Mouse (Mus musculus) embryonic fibroblast, embryonic 13.5 days (primary cell): ENCODE results near the gene Cct8l1. TPM values are rescaled to one million over a fixed set of nuclear protein-coding genes. Genes with fewer than 3 reads are reported as not detected.

Experiments used
- H3K27ac ChIP-seq: 2 replicates; pipeline ENCODE4 v1.5.1; 2012; ENCODE audit warnings: low read length, control low read depth, inconsistent platforms; ENCODE audit not compliant: insufficient read depth
- H3K4me1 ChIP-seq: 2 replicates; pipeline ENCODE4 v1.6.1; 2011; ENCODE audit warnings: low read length; ENCODE audit not compliant: control insufficient read depth, insufficient read depth
- H3K4me3 ChIP-seq: 2 replicates; pipeline ENCODE4 v1.5.1; 2011; ENCODE audit warnings: mild to moderate bottlenecking, control low read depth, low read length; ENCODE audit not compliant: insufficient read depth
- CTCF ChIP-seq: IDR thresholded peaks from 2 replicates; pipeline ENCODE4 v1.5.1; 2011; ENCODE audit warnings: mild to moderate bottlenecking, control low read depth, low read length, moderate library complexity, borderline replicate concordance; ENCODE audit not compliant: insufficient read depth
- POLR2A ChIP-seq: IDR thresholded peaks from 2 replicates; pipeline ENCODE4 v1.6.1; 2011; ENCODE audit warnings: low read depth, mild to moderate bottlenecking, control low read depth, low read length, moderate library complexity
- polyA plus RNA-seq: library from polyadenylated mRNA; stranded (reverse); fragments of >200 nt; gene quantifications from 2 replicates; pipeline ENCODE4 v1.2.4, GENCODE M21; 2011; ENCODE audit warnings: low read depth; ENCODE audit not compliant: missing spikeins, insufficient read length

The Cct8l1 gene
- polyA plus RNA-seq = not detected in 2 replicates

- TF ChIP-seq POLR2A (no peak), CTCF (no peak)
- no peak within 1 kb of the TSS for H3K4me3 ChIP-seq
- H3K4me1 ChIP-seq = no peaks in the 10 kb centered on the region
- H3K27ac ChIP-seq = no peak within 1 kb of the TSS
Measured at GRCm38 (mm10) chr5:25515767-25516166, at the start of gene Cct8l1. TSS of gene Cct8l1 (plus strand) at chr5:25516067.

GRCm38 (mm10) chr5:25472070-25472469, 43.8 kb upstream of the Cct8l1 start:
- no peak overlapping the region; the same call in 1 of the 2 replicates for H3K27ac ChIP-seq

GRCm38 (mm10) chr5:25475789-25476188, 40.1 kb upstream of the Cct8l1 start:
- Histone ChIP-seq H3K27ac (no peak overlapping the region), H3K4me1 (no peaks in the 10 kb centered on the region), H3K4me3 (no peak overlapping the region)
- TF ChIP-seq POLR2A (no peak), CTCF (no peak)

More at GRCm38 (mm10) chr5:25472070-25472469, 43.8 kb upstream of the Cct8l1 start:
- Histone ChIP-seq H3K4me1 (no peaks in the 10 kb centered on the region), H3K4me3 (peak overlapping the region; percentile 32)
- TF ChIP-seq POLR2A = peak; percentile 42; the same call in 1 of the 2 replicates
- no peak for TF ChIP-seq CTCF

GRCm38 (mm10) chr5:25478863-25479262, 37.0 kb upstream of the Cct8l1 start:
- Histone ChIP-seq H3K27ac (no peak overlapping the region), H3K4me1 (no peaks in the 10 kb centered on the region), H3K4me3 (no peak overlapping the region)
- TF ChIP-seq CTCF (no peak), POLR2A (no peak)

- H3K4me3 ChIP-seq = no peak overlapping the region
- H3K4me1 ChIP-seq = peaks cover 2% of the 10 kb centered on the region; the same call in 1 of the 2 replicates
- no peak overlapping the region for H3K27ac ChIP-seq
- no peak for TF ChIP-seq CTCF
- TF ChIP-seq POLR2A = no peak
Measured at GRCm38 (mm10) chr5:25496652-25497051, 19.2 kb upstream of the Cct8l1 start.

GRCm38 (mm10) chr5:25497369-25497719, 18.5 kb upstream of the Cct8l1 start:
- H3K27ac ChIP-seq = peak overlapping the region; percentile 2; the same call in 1 of the 2 replicates
- no peak for TF ChIP-seq POLR2A
- TF ChIP-seq CTCF = no peak

GRCm38 (mm10) chr5:25497720-25498345, 18.0 kb upstream of the Cct8l1 start:
- peaks cover 2% of the 10 kb centered on the region; the same call in 1 of the 2 replicates for H3K4me1 ChIP-seq
- peak overlapping the region; percentile 99 for H3K4me3 ChIP-seq
- TF ChIP-seq POLR2A = no peak
- TF ChIP-seq CTCF = no peak
- peak overlapping the region; percentile 89; the same call in 1 of the 2 replicates for H3K27ac ChIP-seq

More at GRCm38 (mm10) chr5:25497369-25497719, 18.5 kb upstream of the Cct8l1 start:
- H3K4me3 ChIP-seq = peak overlapping the region; percentile 99
- peaks cover 2% of the 10 kb centered on the region; the same call in 1 of the 2 replicates for H3K4me1 ChIP-seq

- H3K4me3 ChIP-seq = peak within 1 kb of the TSS; percentile 99
- H3K4me1 ChIP-seq = peaks cover 2% of the 10 kb centered on the region; the same call in 1 of the 2 replicates
- peak within 1 kb of the TSS; percentile 97 for H3K27ac ChIP-seq
- TF ChIP-seq POLR2A (peak; percentile 87), CTCF (no peak)
Measured at GRCm38 (mm10) chr5:25498346-25498820, 17.5 kb upstream of the Cct8l1 start, which contains the start of gene Kmt2c. TSS of gene Kmt2c (minus strand) at chr5:25498783.

- Histone ChIP-seq H3K4me3 (peak overlapping the region; percentile 93), H3K27ac (peak overlapping the region; percentile 97), H3K4me1 (peaks cover 2% of the 10 kb centered on the region; the same call in 1 of the 2 replicates)
- TF ChIP-seq CTCF = no peak
- no peak; the same call in none of the 2 replicates for TF ChIP-seq POLR2A
Measured at GRCm38 (mm10) chr5:25498821-25499422, 16.9 kb upstream of the Cct8l1 start.
